Mouse (Mus musculus) midbrain, embryonic 14.5 days (tissue): ENCODE measurements at regions not wholly inside any gene's neighbourhood (a gene's known extent, or its start where the extent isn't known, plus 50 kb on each side); places are given as distances from the start of the nearest gene placed in this dataset.
A peak's percentile ranks its signal among the peaks of the same experiment; 100 is the strongest.
"Not testable (repeated sequence)": the region's sequence is repeated elsewhere in the genome, so short reads cannot be mapped to it uniquely, and the experiment has no call there.

ENCODE experiments used
- ATAC-seq: fragments of 200-750 bp; cut with Nextera tagmentation; 2 replicates; pipeline ENCODE4 v1.8.0; 2017; ENCODE audit warnings: moderate number of reproducible peaks, moderate library complexity; ENCODE audit not compliant: low FRiP score, low TSS enrichment
- DNase-seq: peaks from one replicate; pipeline ENCODE4 v3.0.0-alpha.2; 2015
- H3K27ac ChIP-seq: fragments of 300-500 bp; sonication (generic); replicated peaks from 2 replicates; pipeline ENCODE4 v1.5.1; 2014; ENCODE audit warnings: mild to moderate bottlenecking, low read depth, low read length, moderate library complexity
- H3K27me3 ChIP-seq: fragments of 300-500 bp; sonication (generic); 2 replicates; pipeline ENCODE4 v1.6.1; 2014; ENCODE audit warnings: low read length, control low read depth, mixed read lengths; ENCODE audit not compliant: control insufficient read depth, insufficient read depth
- H3K36me3 ChIP-seq: fragments of 300-500 bp; sonication (generic); 2 replicates; pipeline ENCODE4 v1.6.1; 2014; ENCODE audit warnings: low read length, control low read depth; ENCODE audit not compliant: control insufficient read depth, insufficient read depth
- H3K4me1 ChIP-seq: fragments of 300-500 bp; sonication (generic); 2 replicates; pipeline ENCODE4 v1.6.1; 2014; ENCODE audit warnings: mild to moderate bottlenecking, antibody characterized with exemption, low read length, control low read depth; ENCODE audit not compliant: control insufficient read depth, insufficient read depth
- H3K4me2 ChIP-seq: fragments of 300-500 bp; sonication (generic); 2 replicates; pipeline ENCODE4 v1.6.1; 2014; ENCODE audit warnings: mild to moderate bottlenecking, low read length, moderate library complexity
- H3K4me3 ChIP-seq: fragments of 300-500 bp; sonication (generic); replicated peaks from 2 replicates; pipeline ENCODE4 v1.5.1; 2014; ENCODE audit warnings: low read depth, low read length
- H3K9ac ChIP-seq: fragments of 300-500 bp; sonication (generic); replicated peaks from 2 replicates; pipeline ENCODE4 v1.6.1; 2014; ENCODE audit warnings: mild to moderate bottlenecking, low read length, moderate library complexity
- H3K9me3 ChIP-seq: fragments of 300-500 bp; sonication (generic); 2 replicates; pipeline ENCODE4 v1.6.1; 2016; ENCODE audit warnings: low read length, control low read depth, mixed read lengths; ENCODE audit not compliant: control insufficient read depth
- WGBS: fragments of 180-500 bp; shearing (Covaris S2); extraction: QIAGEN DNeasy Blood & Tissue Kit; methylation state at CpG from one replicate; pipeline ENCODE4 v1.1.7; 2014; 5-methylcytosine and 5-hydroxymethylcytosine counted together

GRCm38 (mm10) chr13:44500896-44501295, 228.4 kb upstream of the Jarid2 start:
- not testable (repeated sequence) for H3K9ac ChIP-seq, DNase-seq, H3K36me3 ChIP-seq, H3K27me3 ChIP-seq, H3K9me3 ChIP-seq, H3K4me2 ChIP-seq, ATAC-seq, H3K4me3 ChIP-seq, H3K27ac ChIP-seq, H3K4me1 ChIP-seq
- 92% methylated on average over 5 of the region's 5 CpGs for WGBS

- Histone ChIP-seq H3K36me3 (no peaks in the 10 kb centered on the region), H3K4me1 (peaks cover 4% of the 10 kb centered on the region; the same call in 1 of the 2 replicates), H3K27ac (no peak overlapping the region), H3K9ac (no peak overlapping the region), H3K27me3 (no peaks in the 10 kb centered on the region), H3K4me2 (no peak overlapping the region), H3K9me3 (no peaks in the 10 kb centered on the region), H3K4me3 (no peak overlapping the region)
- peak; percentile 47 for DNase-seq
- no peak for ATAC-seq
- WGBS, result 65% methylated on average over 5 of the region's 5 CpGs
Measured at GRCm38 (mm10) chr13:44501777-44502321, 227.4 kb upstream of the Jarid2 start.

GRCm38 (mm10) chr13:44502612-44503256, 226.5 kb upstream of the Jarid2 start:
- no peak overlapping the region for H3K4me2 ChIP-seq
- ATAC-seq (no peak), DNase-seq (peak; percentile 47)
- H3K9ac ChIP-seq, result no peak overlapping the region
- H3K9me3 ChIP-seq, result no peaks in the 10 kb centered on the region
- peaks cover 4% of the 10 kb centered on the region; the same call in 1 of the 2 replicates for H3K4me1 ChIP-seq
- no peaks in the 10 kb centered on the region for H3K36me3 ChIP-seq
- WGBS, result 68% methylated on average over 10 of the region's 10 CpGs
- no peak overlapping the region for H3K27ac ChIP-seq
- no peak overlapping the region for H3K4me3 ChIP-seq
- H3K27me3 ChIP-seq, result no peaks in the 10 kb centered on the region

DNA sequence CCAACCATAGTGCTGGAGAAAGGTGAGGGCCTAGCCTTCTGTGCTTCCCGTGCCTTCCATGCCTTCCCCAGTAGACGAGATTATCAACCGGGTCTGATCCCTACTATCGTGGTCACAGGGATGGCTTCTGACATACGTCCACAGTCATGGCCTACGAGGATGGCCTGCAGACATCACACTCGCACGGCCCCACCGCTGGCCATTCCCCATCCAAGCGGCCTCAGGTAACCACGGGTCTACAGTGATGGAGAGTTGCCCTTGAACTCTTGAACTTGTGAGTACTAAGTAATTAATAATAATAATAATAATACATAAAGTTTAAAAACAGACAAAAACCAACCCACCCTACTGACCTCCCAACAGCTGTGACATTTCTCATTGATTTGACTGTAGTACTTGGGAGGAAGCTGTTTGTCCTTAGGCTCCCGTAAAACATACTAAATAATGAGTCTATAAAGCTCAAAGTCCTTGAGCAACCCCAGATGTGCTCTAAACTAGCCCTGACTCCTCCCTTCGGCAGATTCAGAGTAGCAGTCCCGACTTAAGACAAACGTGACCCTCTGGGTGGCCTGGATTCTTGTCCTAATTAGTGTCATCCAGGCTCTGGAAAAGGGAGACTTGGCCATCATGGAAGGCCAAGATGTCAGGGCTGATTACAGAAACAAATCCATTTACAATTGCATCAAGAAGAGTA, 225.9 kb upstream of the Jarid2 start:
- Histone ChIP-seq H3K9ac (no peak overlapping the region), H3K27me3 (no peaks in the 10 kb centered on the region), H3K4me2 (no peak overlapping the region), H3K4me1 (peaks cover 4% of the 10 kb centered on the region; the same call in 1 of the 2 replicates), H3K36me3 (no peaks in the 10 kb centered on the region), H3K9me3 (no peaks in the 10 kb centered on the region), H3K4me3 (no peak overlapping the region), H3K27ac (no peak overlapping the region)
- DNase-seq, result no peak
- ATAC-seq, result no peak
- WGBS, result 92% methylated on average over 15 of the region's 15 CpGs

DNA sequence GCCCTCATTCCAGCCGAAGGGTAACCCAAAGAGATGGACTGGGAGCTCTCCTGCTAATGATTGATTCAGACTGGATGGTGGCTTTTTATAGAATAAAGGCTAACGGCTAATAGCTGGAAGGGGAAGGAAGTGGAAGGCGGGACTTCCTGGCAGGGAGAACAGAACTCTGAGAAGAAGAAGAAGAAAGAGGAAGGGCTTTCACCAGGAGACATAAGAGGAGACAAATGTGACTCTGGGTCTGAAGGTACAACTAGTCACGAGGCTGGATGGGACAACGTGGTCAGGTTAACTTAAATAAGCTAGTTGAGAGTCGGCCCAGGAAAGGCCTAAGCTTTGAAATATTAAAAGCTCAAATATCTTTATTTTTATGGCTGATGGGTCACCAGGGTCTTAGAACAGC, 224.8 kb upstream of the Jarid2 start:
- Histone ChIP-seq H3K9me3 (no peaks in the 10 kb centered on the region), H3K36me3 (no peaks in the 10 kb centered on the region), H3K9ac (no peak overlapping the region), H3K4me1 (peaks cover 4% of the 10 kb centered on the region; the same call in 1 of the 2 replicates), H3K27ac (no peak overlapping the region), H3K27me3 (no peaks in the 10 kb centered on the region), H3K4me2 (no peak overlapping the region), H3K4me3 (no peak overlapping the region)
- DNase-seq (no peak), ATAC-seq (no peak)
- 96% methylated on average over 6 of the region's 6 CpGs for WGBS

- Histone ChIP-seq H3K27ac (no peak overlapping the region), H3K9me3 (no peaks in the 10 kb centered on the region), H3K4me1 (peaks cover 4% of the 10 kb centered on the region; the same call in 1 of the 2 replicates), H3K4me2 (no peak overlapping the region), H3K36me3 (no peaks in the 10 kb centered on the region), H3K9ac (no peak overlapping the region), H3K4me3 (no peak overlapping the region), H3K27me3 (no peaks in the 10 kb centered on the region)
- ATAC-seq, result no peak
- WGBS, result 79% methylated on average over 5 of the region's 5 CpGs
- DNase-seq, result no peak
Measured at GRCm38 (mm10) chr13:44506975-44507374, 222.3 kb upstream of the Jarid2 start.

DNA sequence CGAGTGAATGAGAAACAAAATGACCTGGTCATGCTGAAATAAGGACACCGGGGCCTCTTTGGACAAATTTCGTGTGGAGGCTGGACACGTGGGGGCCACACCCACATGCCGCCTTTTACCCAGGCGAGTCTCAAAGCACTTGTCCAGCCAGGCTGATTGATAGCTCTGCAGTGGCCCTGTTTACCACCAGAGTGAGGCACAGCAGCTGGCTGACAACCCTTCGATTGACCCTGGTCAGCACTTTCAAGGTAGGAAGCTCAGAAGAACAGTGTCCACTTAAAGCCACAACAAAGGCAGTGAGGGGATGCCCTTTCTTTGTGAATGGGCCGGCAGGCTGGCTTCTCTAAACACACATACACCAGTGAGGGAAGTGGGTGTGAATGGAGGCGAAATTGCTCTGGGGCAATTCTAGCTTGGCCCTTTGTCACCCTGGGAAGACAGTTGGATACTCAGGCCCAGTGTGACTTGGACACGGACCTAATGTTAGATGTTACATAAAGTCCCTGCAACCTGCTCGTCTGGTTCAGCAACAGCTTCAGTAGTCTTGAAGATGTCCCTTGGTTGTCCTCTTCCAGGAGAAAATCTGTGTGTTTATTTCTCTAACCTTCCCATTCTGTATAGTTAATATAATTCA, 219.6 kb upstream of the Jarid2 start:
- Histone ChIP-seq H3K9ac (no peak overlapping the region), H3K9me3 (no peaks in the 10 kb centered on the region), H3K36me3 (no peaks in the 10 kb centered on the region), H3K27me3 (no peaks in the 10 kb centered on the region), H3K4me3 (no peak overlapping the region), H3K4me2 (no peak overlapping the region), H3K4me1 (0 out of 2 replicates have a peak, but pooled peaks cover 4% of the 10 kb centered on the region), H3K27ac (no peak overlapping the region)
- ATAC-seq, result no peak
- 40% methylated on average over 11 of the region's 11 CpGs for WGBS
- no peak for DNase-seq

- Histone ChIP-seq H3K4me1 (0 out of 2 replicates have a peak, but pooled peaks cover 4% of the 10 kb centered on the region), H3K9me3 (no peaks in the 10 kb centered on the region), H3K9ac (no peak overlapping the region), H3K27me3 (no peaks in the 10 kb centered on the region), H3K4me2 (no peak overlapping the region), H3K4me3 (no peak overlapping the region), H3K27ac (no peak overlapping the region), H3K36me3 (no peaks in the 10 kb centered on the region)
- DNase-seq, result peak; percentile 32
- WGBS, result 40% methylated on average over 13 of the region's 13 CpGs
- no peak for ATAC-seq
Measured at GRCm38 (mm10) chr13:44513378-44514285, 215.6 kb upstream of the Jarid2 start.
